Mouse (Mus musculus): Measurements from ENCODE around the gene Phtf2.
"Not testable (repeated sequence)": the region's sequence is repeated elsewhere in the genome, so short reads cannot be mapped to it uniquely, and the experiment has no call there.

The Phtf2 gene

DNA sequence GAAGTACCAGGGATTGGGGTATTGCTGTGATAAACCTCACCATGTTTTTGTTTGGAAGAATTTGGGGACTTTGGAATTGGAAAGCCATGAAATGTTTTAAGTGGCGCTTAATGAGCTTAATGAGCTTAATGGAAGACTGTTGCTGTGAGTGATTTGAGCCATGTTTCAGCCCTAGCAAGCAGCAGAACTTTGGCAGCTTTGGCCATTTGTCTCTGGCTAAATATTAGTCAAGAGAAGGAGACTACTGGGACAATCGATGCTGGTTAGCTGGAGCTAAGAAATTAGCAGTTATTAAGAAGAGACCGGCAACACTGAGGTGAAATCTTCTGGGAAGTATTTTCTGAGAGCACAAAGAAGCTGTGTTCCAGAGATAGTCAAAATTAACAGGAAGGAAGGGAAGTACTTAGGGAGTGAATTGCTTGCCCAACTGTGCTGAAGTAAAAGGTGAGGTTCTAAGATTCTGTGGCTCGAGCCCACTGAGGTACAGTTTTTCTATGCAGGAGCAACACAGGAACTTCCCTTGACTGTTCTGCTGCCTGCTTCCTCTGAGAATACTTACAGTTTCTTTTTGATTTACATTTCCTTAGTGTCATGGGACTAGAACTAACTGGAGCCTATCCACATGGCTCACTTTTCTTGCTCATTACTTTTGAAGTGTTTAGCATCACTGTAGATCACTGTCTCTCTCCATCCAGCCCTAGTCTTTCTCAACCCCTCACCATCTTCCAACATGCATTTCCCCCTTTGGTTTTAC, 17.5 kb downstream of the Phtf2 start:
- peak; percentile 33 to 57 for DNase-seq

GRCm38 (mm10) chr5:20861901-20862300, 20.0 kb downstream of the Phtf2 start:
- DNase-seq: peak in 1 of 2 experiments; percentile 26

- no peak for DNase-seq
Observed at GRCm38 (mm10) chr5:20860565-20860964, 21.4 kb downstream of the Phtf2 start.

DNA sequence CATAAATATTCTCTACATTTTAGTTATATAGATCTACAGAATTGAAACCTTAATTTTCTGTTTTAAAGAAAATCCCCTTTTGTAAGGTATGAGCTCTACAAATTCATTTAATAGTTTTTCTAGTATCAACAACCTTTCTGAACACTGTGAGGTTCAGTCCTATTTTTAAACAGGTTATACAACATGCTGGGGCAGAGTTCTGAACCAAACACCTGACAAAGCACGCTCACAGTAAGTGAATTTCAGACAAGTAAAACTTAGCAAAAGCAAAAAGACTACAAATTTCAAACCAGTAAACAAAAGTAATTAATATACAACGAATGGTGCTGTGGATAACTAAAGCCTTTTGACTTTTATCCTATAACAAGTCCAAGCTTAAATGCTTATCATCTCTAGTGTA, 23.5 kb downstream of the Phtf2 start:
- peak; percentile 10 to 52 for DNase-seq

DNA sequence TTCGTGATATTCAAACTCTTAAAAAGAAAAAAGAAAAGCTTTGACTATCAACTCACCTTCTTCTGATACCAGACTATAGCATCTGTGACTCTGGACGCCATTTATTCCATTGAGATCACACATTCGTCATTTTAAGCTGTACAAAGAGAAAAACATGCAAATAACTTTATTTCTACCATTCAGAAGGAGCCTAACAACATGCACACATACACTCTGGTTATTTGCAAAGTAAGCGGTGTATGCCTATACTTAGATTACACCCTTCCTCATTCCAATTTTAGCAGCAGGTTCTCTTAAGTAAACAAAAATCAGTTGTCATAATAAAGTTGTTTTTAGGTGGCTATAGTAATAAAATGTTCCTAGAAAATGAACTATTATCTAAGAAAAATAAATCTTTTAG, 26.9 kb downstream of the Phtf2 start:
- no peak for DNase-seq

DNA sequence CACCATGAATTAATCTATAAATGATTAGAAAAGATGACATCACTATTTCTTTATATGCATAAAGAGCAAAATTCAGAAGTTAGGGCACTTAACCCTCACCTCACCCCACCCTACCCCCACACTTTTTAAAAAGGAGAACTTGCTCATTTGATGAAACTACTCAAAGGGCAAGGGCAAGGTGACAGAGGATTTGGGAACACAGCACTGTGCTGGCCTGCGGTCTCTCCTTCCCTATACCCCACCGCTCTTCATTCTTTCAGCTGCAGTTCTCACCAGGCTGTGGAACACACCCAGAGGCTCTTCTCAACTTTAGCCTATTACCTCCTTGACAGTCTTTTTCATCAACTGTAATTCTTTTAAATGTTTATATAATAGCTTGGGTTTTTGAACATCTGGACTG, 34.9 kb downstream of the Phtf2 start:
- no peak for DNase-seq

DNA sequence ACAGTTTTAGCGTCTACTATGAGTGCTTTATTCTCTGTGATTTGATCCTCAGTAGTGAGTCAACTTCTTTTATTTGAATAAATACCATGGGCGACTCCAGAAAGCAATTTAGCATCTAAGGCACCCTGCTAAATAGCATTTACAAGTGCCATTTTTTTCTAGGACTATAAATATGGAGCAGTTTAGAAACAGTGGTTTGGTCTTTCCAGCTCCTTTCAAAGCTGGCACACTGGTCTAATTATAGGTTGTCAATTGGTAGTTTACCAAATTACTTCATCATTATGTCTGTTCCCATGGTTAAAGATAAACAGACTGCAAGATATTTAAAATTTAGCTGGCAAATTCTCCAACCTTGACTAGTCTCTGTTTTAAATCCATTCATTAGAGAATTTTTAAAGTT, 38.1 kb downstream of the Phtf2 start:
- DNase-seq: no peak

DNA sequence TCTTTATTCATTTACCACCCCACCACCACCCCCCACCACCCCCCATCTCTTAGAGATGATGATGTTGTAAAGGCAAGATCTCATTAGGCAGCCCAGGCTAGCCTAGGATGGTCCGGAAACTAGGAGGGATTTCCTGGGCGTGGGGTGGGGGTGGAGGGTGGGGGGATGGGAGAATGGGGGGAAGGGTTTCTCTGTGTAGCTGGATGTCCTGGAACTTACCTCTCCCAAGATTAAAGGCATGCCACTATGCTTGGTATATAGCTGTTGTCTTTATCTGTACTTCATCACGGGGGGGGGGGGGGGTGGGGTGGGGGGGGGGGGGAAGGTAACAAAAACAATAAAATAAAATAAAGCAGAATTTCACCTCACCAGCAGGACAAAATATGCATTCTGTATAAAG, 38.5 kb downstream of the Phtf2 start:
- DNase-seq: no peak

DNA sequence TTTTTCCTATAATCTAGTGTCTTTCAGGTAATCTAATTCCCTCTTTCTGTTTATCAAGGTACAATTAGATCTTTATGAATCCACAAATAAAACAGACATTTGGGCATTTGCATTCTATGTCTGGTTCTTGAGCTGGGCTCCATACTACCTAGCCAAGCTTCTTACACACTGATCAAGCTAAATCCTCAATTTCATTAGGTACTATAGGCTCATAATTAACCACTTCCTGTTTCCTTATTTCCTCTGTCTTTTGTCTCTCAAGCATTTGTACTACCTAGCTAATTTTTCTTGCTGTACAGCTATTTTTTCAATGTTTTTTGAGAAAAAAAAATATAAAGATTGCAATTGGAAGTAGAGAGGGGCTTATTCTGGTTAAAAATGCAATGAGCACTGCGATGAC, 44.8 kb downstream of the Phtf2 start:
- no peak for DNase-seq

GRCm38 (mm10) chr5:20834399-20834798, 47.5 kb downstream of the Phtf2 start:
- no peak for DNase-seq

- DNase-seq: no peak
Observed at GRCm38 (mm10) chr5:20831433-20831832, 50.5 kb downstream of the Phtf2 start.

DNA sequence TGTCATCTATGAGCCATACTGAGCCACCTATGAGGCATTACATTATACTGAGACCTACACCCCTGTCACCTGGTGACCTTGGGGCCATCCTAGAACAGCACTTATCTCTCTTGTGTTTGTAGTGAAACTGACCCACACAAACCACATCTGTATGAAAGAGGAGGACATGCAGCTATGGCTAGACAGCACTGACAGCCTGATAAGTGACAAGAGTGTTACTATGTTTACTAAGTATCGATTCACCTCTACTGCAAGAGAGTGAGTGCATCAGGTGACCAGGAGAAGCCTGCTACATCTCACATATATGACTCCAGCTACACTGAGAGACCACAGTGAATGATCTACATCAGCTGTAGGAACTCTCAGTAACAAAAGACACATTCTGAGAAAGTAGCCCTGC, 51.2 kb downstream of the Phtf2 start:
- DNase-seq: no peak

DNA sequence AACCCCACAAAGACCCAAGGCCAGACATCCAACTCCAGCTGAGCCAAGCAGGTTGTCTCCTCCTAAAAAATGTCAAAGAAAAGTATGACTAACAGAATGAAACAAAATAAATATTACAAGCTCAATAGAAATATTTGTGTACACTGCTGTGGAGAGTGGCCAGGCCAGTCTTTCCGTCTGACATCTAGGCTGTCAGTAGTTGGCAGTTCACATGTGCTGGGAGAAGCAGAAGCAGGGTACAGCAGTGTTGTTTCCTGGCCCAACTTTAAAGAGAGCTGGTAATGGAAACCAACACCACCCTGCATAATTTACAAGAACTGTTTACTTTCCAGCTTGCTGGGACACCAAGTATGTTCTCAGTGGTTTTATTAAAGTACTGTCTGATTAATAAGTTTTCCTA, 60.3 kb downstream of the Phtf2 start:
- DNase-seq: no peak

- DNase-seq: no peak
Observed at GRCm38 (mm10) chr5:20821122-20821521, 60.8 kb downstream of the Phtf2 start.

DNA sequence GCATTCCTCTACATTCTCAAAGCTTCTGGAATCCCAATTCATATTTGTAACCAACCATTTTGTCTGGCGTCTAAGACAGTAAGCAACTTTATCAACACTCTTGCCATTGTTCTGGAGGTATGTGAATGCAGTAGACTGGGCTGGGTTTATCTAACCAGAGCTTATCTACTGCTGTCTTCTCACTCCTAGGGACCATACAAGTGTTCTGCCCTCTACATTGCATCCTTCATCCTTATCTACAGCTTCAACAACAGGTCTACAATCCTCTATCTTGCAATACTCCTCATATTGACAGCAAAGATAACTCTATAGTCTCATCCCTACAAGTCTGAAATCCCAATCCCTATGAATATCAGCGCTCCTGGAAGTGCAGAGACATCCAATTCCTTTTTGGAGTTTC, 66.8 kb downstream of the Phtf2 start:
- no peak for DNase-seq

DNA sequence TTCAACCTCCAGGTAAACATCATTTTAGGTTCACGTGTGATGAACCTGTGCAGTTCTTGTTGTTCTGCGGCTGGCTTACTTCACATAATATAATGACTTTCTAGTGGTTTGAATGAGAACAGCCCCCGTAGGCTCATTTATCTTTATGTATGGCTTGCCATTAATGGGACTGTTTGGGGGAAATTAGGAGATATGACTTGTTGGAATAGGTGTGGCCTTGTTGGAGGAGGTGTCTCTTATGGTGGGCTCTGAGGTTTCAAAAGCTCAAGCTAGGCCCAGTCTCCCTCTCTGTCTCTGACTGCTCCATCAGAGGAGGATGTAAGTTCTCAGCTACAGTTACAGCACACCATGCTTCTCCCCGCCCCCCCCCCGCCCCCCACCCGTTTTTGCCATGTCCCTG, 71.5 kb downstream of the Phtf2 start:
- no peak for DNase-seq

DNA sequence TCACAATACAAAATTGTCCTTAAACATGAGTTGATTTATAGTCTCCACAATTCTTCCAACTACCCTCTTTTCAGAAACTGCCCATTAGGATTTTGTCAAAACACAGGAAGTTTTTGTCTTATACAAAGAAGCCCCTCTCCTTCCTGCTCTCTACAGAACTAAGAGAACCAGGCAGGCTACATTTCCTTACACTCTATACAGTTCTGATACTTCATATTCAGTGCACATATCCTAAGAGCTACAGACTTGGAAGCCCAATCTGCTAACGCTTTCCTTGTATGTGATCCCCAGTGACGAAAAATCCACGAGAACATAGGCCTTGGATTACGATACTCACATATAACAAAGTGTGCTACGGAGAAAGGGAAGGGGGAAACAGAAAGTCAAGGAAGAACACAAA, 86.0 kb downstream of the Phtf2 start:
- DNase-seq: no peak

- peak; percentile 60 to 66 for DNase-seq
Observed at GRCm38 (mm10) chr5:20791793-20792554, 90.0 kb downstream of the Phtf2 start.

DNA sequence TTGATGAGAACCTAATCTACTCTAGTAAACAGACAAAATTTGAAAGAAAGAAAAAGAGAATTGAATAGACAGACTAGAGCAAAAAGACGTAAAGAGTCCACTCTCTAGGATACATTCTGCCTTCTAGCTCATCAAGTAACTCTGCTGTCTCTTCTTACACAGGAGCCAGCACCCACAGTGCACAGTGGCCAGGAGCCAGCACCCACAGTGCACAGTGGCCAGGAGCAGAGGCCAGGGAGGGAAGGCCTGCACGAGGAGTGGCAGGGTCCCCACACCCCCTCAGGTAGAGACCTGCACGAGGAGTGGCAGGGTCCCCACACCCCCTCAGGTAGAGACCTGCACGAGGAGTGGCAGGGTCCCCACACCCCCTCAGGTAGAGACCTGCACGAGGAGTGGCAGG, 95.5 kb downstream of the Phtf2 start:
- DNase-seq: not testable (repeated sequence)

DNA sequence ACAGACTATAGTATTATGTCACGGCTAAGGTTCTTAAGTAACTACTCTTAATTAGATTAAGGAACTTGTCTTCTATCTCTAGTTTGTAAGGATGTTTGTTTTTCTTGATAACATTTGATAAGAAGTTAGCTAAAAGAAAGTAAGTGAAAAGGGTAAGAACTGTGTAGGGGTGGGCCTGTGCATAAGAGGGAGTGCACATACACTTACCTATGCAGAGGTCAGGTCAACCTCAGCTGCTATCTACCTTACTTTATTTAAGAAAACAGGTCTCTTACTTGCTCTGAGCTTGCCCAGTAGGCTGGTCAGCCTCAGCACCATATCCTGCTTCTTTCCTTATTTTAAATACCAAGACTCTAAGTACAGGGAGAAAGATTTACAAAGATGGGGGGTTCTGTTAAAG, 100.8 kb downstream of the Phtf2 start:
- no peak for DNase-seq

DNA sequence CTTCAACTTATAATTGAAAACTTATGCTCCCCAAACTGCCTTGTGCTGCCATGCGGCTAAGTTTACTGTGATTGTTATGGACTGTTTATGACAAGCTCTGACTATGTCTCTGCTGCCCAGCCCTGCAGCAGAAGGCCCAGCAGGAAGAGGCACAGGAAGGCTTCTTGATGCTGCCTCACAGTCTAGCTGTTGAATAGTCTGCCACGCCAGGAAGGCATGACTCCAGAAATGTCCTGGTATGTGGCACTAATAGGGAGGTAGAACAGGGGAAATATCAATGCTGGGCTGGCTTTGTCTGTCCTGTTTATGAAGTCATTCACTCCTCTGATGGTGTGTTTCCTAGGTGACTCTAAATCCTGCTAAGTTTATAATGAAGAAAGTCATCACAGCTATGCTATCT, 102.7 kb downstream of the Phtf2 start:
- DNase-seq: no peak

DNA sequence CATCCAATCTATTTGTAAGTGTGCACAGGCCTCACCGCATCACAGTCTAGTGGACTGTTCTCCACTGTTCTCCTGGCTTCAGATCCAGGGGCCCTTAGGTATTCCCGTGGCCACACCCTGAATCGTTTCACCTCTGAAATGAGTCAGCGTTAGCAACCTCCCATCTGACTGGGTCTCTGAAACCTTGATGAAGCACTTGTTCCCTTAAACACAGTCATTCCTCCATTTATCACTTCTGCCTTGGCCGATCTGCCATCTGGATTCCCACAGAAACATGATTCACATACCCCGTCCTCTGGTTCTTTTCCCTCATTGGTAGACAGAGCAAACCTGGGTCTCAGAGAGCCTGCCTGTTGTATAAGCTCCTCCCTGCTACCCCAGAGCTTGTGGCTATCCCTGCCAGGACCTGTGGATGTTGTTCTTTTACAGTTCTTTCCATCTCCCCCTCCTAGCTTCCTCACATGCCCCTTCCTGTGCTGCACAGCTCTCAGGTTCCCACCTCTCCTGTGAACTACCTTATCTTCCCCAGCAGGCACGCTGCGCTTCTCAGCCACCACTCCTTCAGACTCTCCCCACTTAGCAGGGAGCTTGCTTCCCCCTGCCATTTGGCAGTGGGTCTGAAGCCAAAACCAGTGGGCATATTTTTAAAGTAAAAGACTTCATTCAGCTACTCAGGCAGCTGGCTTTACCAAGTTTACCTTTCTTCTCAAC, 103.5 kb downstream of the Phtf2 start:
- DNase-seq: no peak

DNA sequence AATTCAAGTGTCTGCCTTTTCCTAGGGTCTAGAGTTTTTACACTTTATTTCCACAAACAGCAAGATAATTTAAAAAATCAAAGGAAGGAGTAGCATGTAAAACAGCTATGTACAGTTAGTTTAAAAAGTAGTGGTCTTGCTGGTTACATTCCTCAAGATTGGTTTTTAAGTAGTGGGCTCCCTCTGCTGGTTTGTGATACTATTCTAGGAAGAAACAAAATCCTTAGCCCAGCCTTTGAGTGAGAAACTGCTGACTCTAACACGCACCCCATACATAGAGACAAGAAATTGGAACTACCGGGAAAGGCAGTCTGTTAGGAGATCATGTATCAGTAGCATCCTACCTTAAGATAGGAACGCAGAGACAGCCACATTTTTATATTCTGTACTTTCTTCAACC, 108.6 kb downstream of the Phtf2 start:
- peak; percentile 16 to 28 for DNase-seq

Measured in kidney, postnatal 36 days (tissue).